Mouse (Mus musculus) lung, postnatal 0 days (tissue): ENCODE data around the gene Sik1. TPM values are rescaled to one million over a fixed set of nuclear protein-coding genes. Genes with fewer than 3 reads are reported as not detected.

Experiments
- ATAC-seq: fragments of 200-750 bp; cut with Nextera tagmentation; 2 replicates; pipeline ENCODE4 v1.8.0; 2017; ENCODE audit warnings: moderate library complexity
- DNase-seq: peaks from one replicate; pipeline ENCODE4 v3.0.0-alpha.2; 2016; ENCODE audit warnings: low spot score
- H3K27ac ChIP-seq: fragments of 300-500 bp; sonication (generic); 2 replicates; pipeline ENCODE4 v1.5.1; 2014; ENCODE audit warnings: antibody characterized with exemption, mild to moderate bottlenecking, low read length, mixed read lengths
- H3K27me3 ChIP-seq: fragments of 300-500 bp; sonication (generic); replicated peaks from 2 replicates; pipeline ENCODE4 v1.6.1; 2014; ENCODE audit warnings: low read length, mixed read lengths; ENCODE audit not compliant: insufficient read depth
- H3K36me3 ChIP-seq: fragments of 300-500 bp; sonication (generic); 2 replicates; pipeline ENCODE4 v1.6.1; 2014; ENCODE audit warnings: low read length, mixed read lengths; ENCODE audit not compliant: insufficient read depth
- H3K4me1 ChIP-seq: fragments of 300-500 bp; sonication (generic); 2 replicates; pipeline ENCODE4 v1.6.1; 2014; ENCODE audit warnings: antibody characterized with exemption, low read depth, low read length, mixed read lengths; ENCODE audit not compliant: insufficient read depth
- H3K4me2 ChIP-seq: fragments of 300-500 bp; sonication (generic); replicated peaks from 2 replicates; pipeline ENCODE4 v1.6.1; 2014; ENCODE audit warnings: low read depth, mild to moderate bottlenecking, low read length, moderate library complexity, mixed read lengths
- H3K4me3 ChIP-seq: fragments of 300-500 bp; sonication (generic); 2 replicates; pipeline ENCODE4 v1.5.1; 2014; ENCODE audit warnings: low read depth, low read length
- H3K9ac ChIP-seq: fragments of 300-500 bp; sonication (generic); replicated peaks from 2 replicates; pipeline ENCODE4 v1.6.1; 2014; ENCODE audit warnings: low read depth, mild to moderate bottlenecking
- H3K9me3 ChIP-seq: fragments of 300-500 bp; sonication (generic); 2 replicates; pipeline ENCODE4 v1.6.1; 2016; ENCODE audit warnings: low read length, mixed read lengths
- CTCF ChIP-seq: IDR thresholded peaks from 2 replicates; pipeline ENCODE4 v1.5.1; 2016; ENCODE audit warnings: antibody characterized with exemption, mild to moderate bottlenecking
- EP300 ChIP-seq: IDR thresholded peaks from 2 replicates; pipeline ENCODE4 v1.6.1; 2016; ENCODE audit warnings: antibody characterized with exemption, mild to moderate bottlenecking, control low read depth
- WGBS: fragments of 180-500 bp; shearing (Covaris S2); extraction: QIAGEN DNeasy Blood & Tissue Kit; methylation state at CpG from one replicate; pipeline ENCODE4 v1.1.7; 2014; 5-methylcytosine and 5-hydroxymethylcytosine counted together
- polyA plus RNA-seq: library from polyadenylated mRNA; unstranded; fragments of >200 nt; fragmentation: Nextera tagmentation; extraction: Ambion mirVana; gene quantifications from 2 replicates; pipeline ENCODE4 v1.2.1, GENCODE M21; 2015

Gene Sik1
- 29.5 and 35.9 TPM in 2 replicates for polyA plus RNA-seq

GRCm38 (mm10) chr17:31855597-31856518, at the start of gene Sik1:
Gene Sik1, minus strand, starts transcription at chr17:31855804.
- TF ChIP-seq EP300 (peak; percentile 14; the same call in 1 of the 2 replicates), CTCF (peak; percentile 64)
- peak within 1 kb of the TSS; percentile 98 for H3K27ac ChIP-seq
- H3K27me3 ChIP-seq: no peaks in the 10 kb centered on the region
- H3K9me3 ChIP-seq: no peaks in the 10 kb centered on the region
- peak; percentile 99 for DNase-seq
- H3K36me3 ChIP-seq: peaks cover 4% of the 10 kb centered on the region
- H3K4me3 ChIP-seq: peak within 1 kb of the TSS; percentile 98
- ATAC-seq: peak; percentile 85
- WGBS: 1% methylated on average over 50 of the region's 92 CpGs
- H3K4me2 ChIP-seq: peak within 1 kb of the TSS; percentile 69
- peaks cover 17% of the 10 kb centered on the region; the same call in 1 of the 2 replicates for H3K4me1 ChIP-seq
- H3K9ac ChIP-seq: peak within 1 kb of the TSS; percentile 100

DNA sequence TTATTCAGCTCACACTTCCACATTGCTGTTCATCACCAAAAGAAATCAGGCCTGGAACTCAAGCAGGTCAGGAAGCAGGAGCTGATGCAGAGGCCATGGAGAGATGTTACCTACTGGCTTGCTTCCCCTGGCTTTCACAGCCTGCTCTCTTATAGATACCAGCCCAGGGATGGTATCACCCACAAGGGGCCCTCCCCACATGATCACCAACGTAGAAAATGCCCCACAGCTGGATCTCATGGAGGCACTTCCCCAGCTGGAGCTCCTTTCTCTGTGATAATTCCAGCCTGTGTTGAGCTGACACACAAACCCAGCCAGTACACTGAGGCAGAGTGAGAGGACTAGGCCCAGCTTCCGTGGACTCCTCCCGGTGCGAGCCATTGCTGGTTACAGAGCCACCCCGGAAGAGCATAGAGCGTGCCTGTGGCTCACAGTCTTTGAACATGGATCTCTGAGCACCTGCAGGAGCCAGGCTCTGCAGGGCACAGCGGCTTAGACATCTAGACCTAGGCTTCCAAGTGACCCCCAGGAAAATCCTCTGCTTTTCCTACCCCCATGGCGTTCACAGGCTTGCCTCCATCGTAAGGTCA, 49.7 kb upstream of the Sik1 start:
- Histone ChIP-seq H3K36me3 (no peaks in the 10 kb centered on the region), H3K27ac (peak overlapping the region; percentile 93), H3K4me2 (no peak overlapping the region), H3K9me3 (no peaks in the 10 kb centered on the region), H3K27me3 (no peaks in the 10 kb centered on the region), H3K4me3 (no peak overlapping the region), H3K4me1 (peaks cover 6% of the 10 kb centered on the region), H3K9ac (no peak overlapping the region)
- WGBS: 73% methylated on average over 9 of the region's 9 CpGs
- no peak for ATAC-seq
- no peak for DNase-seq
- TF ChIP-seq EP300: no peak
- no peak for TF ChIP-seq CTCF

DNA sequence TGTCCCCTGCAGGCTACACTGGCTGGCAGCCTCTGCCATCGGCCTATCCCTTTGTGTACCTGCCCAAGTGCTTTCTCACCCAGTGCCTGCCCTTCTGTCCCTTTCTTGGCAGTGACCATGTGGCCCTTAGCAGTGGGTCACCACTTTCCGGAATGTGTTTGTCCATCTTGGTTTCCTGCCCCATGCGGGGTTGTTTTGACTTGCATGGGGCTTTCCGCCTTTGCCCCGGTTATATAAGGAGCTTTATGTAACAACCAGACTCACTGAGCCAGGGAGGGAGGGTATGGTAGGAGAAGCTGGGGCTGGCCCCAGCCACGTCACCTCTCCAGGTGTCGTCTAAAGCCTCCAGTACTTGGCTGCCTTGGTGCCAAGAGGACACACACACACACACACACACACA, 48.4 kb upstream of the Sik1 start:
- 58% methylated on average over 7 of the region's 7 CpGs for WGBS
- H3K9me3 ChIP-seq: no peaks in the 10 kb centered on the region
- H3K27me3 ChIP-seq: no peaks in the 10 kb centered on the region
- no peak overlapping the region for H3K4me2 ChIP-seq
- no peak for TF ChIP-seq CTCF
- peak; percentile 84 for TF ChIP-seq EP300
- H3K4me1 ChIP-seq: peaks cover 11% of the 10 kb centered on the region
- ATAC-seq (peak; percentile 43), DNase-seq (peak; percentile 66)
- H3K36me3 ChIP-seq: no peaks in the 10 kb centered on the region
- peak overlapping the region; percentile 93 for H3K27ac ChIP-seq
- no peak overlapping the region for H3K9ac ChIP-seq
- H3K4me3 ChIP-seq: no peak overlapping the region

GRCm38 (mm10) chr17:31902630-31903198, 47.1 kb upstream of the Sik1 start:
- 70% methylated on average over 3 of the region's 3 CpGs for WGBS
- TF ChIP-seq CTCF (no peak), EP300 (no peak)
- H3K9me3 ChIP-seq: no peaks in the 10 kb centered on the region
- no peaks in the 10 kb centered on the region for H3K27me3 ChIP-seq
- ATAC-seq (no peak), DNase-seq (no peak)
- peak overlapping the region; percentile 88 for H3K27ac ChIP-seq
- H3K9ac ChIP-seq: no peak overlapping the region
- H3K4me2 ChIP-seq: no peak overlapping the region
- no peaks in the 10 kb centered on the region for H3K36me3 ChIP-seq
- no peak overlapping the region for H3K4me3 ChIP-seq
- H3K4me1 ChIP-seq: peaks cover 11% of the 10 kb centered on the region

GRCm38 (mm10) chr17:31901461-31902204, 46.0 kb upstream of the Sik1 start:
- no peaks in the 10 kb centered on the region for H3K27me3 ChIP-seq
- H3K4me3 ChIP-seq: no peak overlapping the region
- TF ChIP-seq CTCF: no peak
- peak; percentile 96 for TF ChIP-seq EP300
- no peaks in the 10 kb centered on the region for H3K9me3 ChIP-seq
- no peak overlapping the region for H3K9ac ChIP-seq
- 30% methylated on average over 11 of the region's 11 CpGs for WGBS
- H3K36me3 ChIP-seq: no peaks in the 10 kb centered on the region
- ATAC-seq (peak; percentile 30), DNase-seq (peak; percentile 87)
- H3K4me1 ChIP-seq: peaks cover 12% of the 10 kb centered on the region
- H3K4me2 ChIP-seq: no peak overlapping the region
- H3K27ac ChIP-seq: peak overlapping the region; percentile 88
